13 mouse cellular contexts compared by ENCODE assay signal in the genomic region with DNA sequence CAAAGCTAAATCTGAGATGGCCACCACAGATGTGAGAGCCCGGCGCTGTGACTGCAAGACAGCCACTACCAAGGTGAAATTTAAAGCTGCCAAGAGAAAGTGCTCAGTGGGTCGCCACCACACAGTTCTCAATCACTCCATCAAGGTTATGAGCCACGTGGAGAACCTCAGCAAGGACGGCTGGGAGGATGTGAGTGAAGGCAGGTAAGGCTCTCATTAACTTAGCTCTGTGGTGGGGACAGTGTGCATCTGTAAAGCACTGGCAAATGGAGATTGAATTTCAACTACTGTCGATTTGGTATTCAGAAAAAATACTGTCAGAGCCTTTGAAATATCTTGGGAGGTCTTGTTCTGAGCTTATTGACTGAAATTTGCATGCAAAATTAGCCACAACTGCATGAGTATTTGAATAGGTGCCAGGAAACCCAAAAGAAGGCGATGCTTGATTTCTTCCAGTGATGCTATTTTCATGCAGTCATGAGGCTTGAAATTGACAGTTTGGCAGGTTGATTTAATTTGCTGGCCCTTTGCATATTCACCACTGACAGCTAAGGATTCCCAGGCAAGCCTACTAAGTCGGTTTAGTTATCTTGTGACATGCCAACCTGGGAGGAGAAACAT.
"Had no signal": no experiment of that assay in that cellular context is flagged by ENCODE, and none has a peak within 500 bp of the region (broad histone marks: within the 10 kb centered on the region; RNA-seq: fewer than 3 reads in every experiment).

No protein-coding gene starts in this region.

- H3K27ac ChIP-seq: layer of hippocampus, adult 2 months; limb, embryonic 15.5 days; liver, embryonic 12.5 days; midbrain, embryonic 12.5 days; stomach, postnatal 0 days had no signal

- H3K9me3 ChIP-seq: limb, embryonic 15.5 days; liver, embryonic 12.5 days; midbrain, embryonic 12.5 days had no signal

- H3K4me2 ChIP-seq: limb, embryonic 15.5 days; liver, embryonic 12.5 days; lung, embryonic 14.5 days; midbrain, embryonic 12.5 days had no signal

- ATAC-seq: liver, embryonic 12.5 days had no signal

- H3K27me3 ChIP-seq: limb, embryonic 15.5 days; liver, embryonic 12.5 days; midbrain, embryonic 12.5 days had no signal

- H3K4me3 ChIP-seq: layer of hippocampus, adult 2 months; left cerebral cortex, adult 2 months; limb, embryonic 15.5 days; liver, embryonic 12.5 days; midbrain, embryonic 12.5 days had no signal

- DNase-seq: kidney, adult 18-20 months; kidney, postnatal 10 days; kidney, postnatal 4 days; lung, embryonic 14.5 days; lung, postnatal 10 days; lung, postnatal 4 days; thymus, postnatal 4 days had no signal

- H3K36me3 ChIP-seq: liver, embryonic 12.5 days; midbrain, embryonic 12.5 days had no signal

- H3K4me1 ChIP-seq: limb, embryonic 15.5 days; liver, embryonic 12.5 days had no signal

- H3K9ac ChIP-seq: limb, embryonic 15.5 days; liver, embryonic 12.5 days; lung, embryonic 14.5 days; midbrain, embryonic 12.5 days had no signal
